Mouse (Mus musculus): ENCODE results near the gene Taok2.

DNA sequence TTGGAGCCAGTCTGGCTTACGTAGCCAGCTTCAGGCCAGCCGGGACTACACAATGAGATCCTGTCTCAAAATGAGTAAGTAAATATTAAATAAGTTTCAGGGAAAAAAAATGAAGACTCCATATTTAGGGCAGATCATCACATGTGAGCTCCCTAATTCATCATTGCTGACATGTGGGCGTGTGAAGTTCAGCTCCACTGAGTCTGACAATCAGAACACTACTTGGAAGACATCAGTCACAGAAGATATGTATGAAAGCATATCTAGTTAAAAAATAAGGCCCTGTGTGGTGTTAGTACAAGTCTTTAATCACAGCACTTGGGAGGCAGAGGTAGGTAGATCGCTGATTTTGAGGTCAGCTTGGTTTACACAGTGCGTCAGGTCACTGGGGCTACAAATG lies 2.8 kb upstream of the Taok2 start:
- TF ChIP-seq POLR2A (IDR thresholded peaks at IDR 0.05; ENCODE audit: control insufficient read depth, extremely low read depth, insufficient read depth, low read length, poor library complexity) (no peak), CTCF (IDR thresholded peaks at IDR 0.05; ENCODE audit: borderline replicate concordance, control insufficient read depth, extremely low read depth, insufficient read depth, low read length, poor library complexity) (no peak)
